Comparison of ENCODE assay signal across 23 mouse cellular contexts in the genomic region with DNA sequence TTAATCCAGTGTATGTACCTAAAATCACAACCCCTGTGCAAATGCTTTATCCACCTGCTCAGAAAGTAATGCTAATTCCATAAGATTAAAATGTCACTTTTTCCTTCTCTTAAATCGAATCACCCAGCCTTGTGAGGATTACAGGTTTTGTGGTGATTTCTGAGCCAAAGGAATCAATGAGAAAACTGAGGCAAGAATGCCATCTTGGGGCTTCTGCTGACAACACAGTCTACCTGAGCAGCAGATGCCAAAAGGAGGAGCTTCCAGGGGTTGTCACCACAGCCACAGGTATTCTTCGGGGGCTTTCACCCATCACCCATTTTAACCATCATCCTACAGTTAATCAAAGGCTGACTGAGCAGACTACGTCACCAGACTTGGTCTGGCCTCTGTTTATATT.
"Had no signal": no experiment of that assay in that cellular context is flagged by ENCODE, and none has a peak within 500 bp of the region (broad histone marks: within the 10 kb centered on the region; RNA-seq: fewer than 3 reads in every experiment).

No protein-coding gene starts in this region.

- H3K9me3 ChIP-seq: limb, embryonic 10.5 days; limb, embryonic 13.5 days; liver, embryonic 12.5 days; liver, embryonic 15.5 days; midbrain, embryonic 12.5 days; neural tube, embryonic 12.5 days; neural tube, embryonic 15.5 days; stomach, embryonic 15.5 days had no signal

- H3K9ac ChIP-seq: limb, embryonic 13.5 days; liver, embryonic 12.5 days; liver, embryonic 15.5 days; midbrain, embryonic 12.5 days; neural tube, embryonic 12.5 days; neural tube, embryonic 15.5 days; stomach, embryonic 15.5 days had no signal

- H3K36me3 ChIP-seq: limb, embryonic 10.5 days; limb, embryonic 13.5 days; liver, embryonic 12.5 days; liver, embryonic 15.5 days; midbrain, embryonic 12.5 days; neural tube, embryonic 12.5 days; neural tube, embryonic 15.5 days; stomach, embryonic 15.5 days had no signal

- H3K27me3 ChIP-seq: liver, embryonic 12.5 days; liver, embryonic 15.5 days; midbrain, embryonic 12.5 days; neural tube, embryonic 12.5 days; stomach, embryonic 15.5 days had no signal

- H3K4me2 ChIP-seq: limb, embryonic 13.5 days; liver, embryonic 12.5 days; liver, embryonic 15.5 days; midbrain, embryonic 12.5 days; neural tube, embryonic 12.5 days; neural tube, embryonic 15.5 days; stomach, embryonic 15.5 days had no signal

- ATAC-seq: liver, embryonic 12.5 days had no signal

- H3K4me3 ChIP-seq: layer of hippocampus, adult 2 months; limb, embryonic 10.5 days; limb, embryonic 13.5 days; liver, embryonic 12.5 days; liver, embryonic 15.5 days; midbrain, embryonic 12.5 days; neural tube, embryonic 12.5 days; neural tube, embryonic 15.5 days; stomach, embryonic 15.5 days had no signal

- DNase-seq: kidney, adult 2 months; kidney, postnatal 25 days; layer of hippocampus, adult 9-11 months; liver; lung, adult 18-20 months; lung, postnatal 14 days; lung, postnatal 4 days; right cerebral cortex, adult 18-20 months; right cerebral cortex, postnatal 25 days; spleen, adult 18-20 months; thymus, adult 2 months; thymus, postnatal 14 days; thymus, postnatal 4 days had no signal

- H3K4me1 ChIP-seq: limb, embryonic 13.5 days; liver, embryonic 12.5 days; liver, embryonic 15.5 days; midbrain, embryonic 12.5 days; neural tube, embryonic 12.5 days; neural tube, embryonic 15.5 days; stomach, embryonic 15.5 days had no signal

- H3K27ac ChIP-seq: kidney, postnatal 0 days; layer of hippocampus, adult 2 months; limb, embryonic 10.5 days; limb, embryonic 13.5 days; liver, embryonic 12.5 days; liver, embryonic 15.5 days; midbrain, embryonic 12.5 days; neural tube, embryonic 12.5 days; neural tube, embryonic 15.5 days; stomach, embryonic 15.5 days had no signal
